Mouse (Mus musculus) bone marrow macrophage, adult 2 months (primary cell): ENCODE measurements around the gene AI481877.

ENCODE experiments used
- CTCF ChIP-seq: IDR thresholded peaks from 2 replicates; pipeline ENCODE4 v1.5.1; 2012; ENCODE audit warnings: low read depth, mild to moderate bottlenecking, low read length, moderate library complexity
- POLR2A ChIP-seq: IDR thresholded peaks from 2 replicates; pipeline ENCODE4 v1.6.1; 2012; ENCODE audit warnings: mild to moderate bottlenecking, low read depth, low read length, borderline replicate concordance

DNA sequence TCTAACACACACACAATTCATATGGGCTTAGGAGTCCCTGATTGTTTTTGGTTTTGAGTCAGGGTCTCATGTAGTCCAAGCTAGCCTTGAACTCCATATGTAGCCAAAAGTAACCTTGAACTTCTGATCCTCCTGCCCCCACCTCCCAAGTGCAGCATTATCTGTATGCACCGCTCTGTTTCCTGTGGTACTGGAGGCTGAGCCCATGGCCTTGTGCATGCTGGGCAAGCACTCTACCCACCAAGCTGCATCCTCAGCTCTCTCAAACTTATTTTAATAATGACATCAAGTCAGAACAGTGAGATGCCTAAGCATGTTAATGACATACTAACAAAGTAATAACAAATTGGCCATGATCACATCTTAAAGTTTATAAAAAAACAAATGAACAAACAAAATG, 87.7 kb downstream of the AI481877 start:
- TF ChIP-seq CTCF: no peak
- TF ChIP-seq POLR2A: no peak
